Mouse (Mus musculus) neural tube, embryonic 11.5 days (tissue): ENCODE data around the gene Klc1. TPM values are rescaled to one million over a fixed set of nuclear protein-coding genes. Genes with fewer than 3 reads are reported as not detected.
"Not testable (repeated sequence)": the region's sequence is repeated elsewhere in the genome, so short reads cannot be mapped to it uniquely, and the experiment has no call there.

Experiments
- ATAC-seq: fragments of 200-750 bp; cut with Nextera tagmentation; 2 replicates; pipeline ENCODE4 v1.8.0; 2017; ENCODE audit warnings: moderate number of reproducible peaks, mild to moderate bottlenecking, moderate TSS enrichment, moderate library complexity; ENCODE audit not compliant: insufficient read depth, low FRiP score, low TSS enrichment
- DNase-seq: peaks from one replicate; pipeline ENCODE4 v3.0.0-alpha.2; 2015; ENCODE audit warnings: low spot score
- H3K27ac ChIP-seq: fragments of 300-500 bp; sonication (generic); 2 replicates; pipeline ENCODE4 v1.5.1; 2014; ENCODE audit warnings: low read depth, mild to moderate bottlenecking, low read length
- H3K27me3 ChIP-seq: fragments of 300-500 bp; sonication (generic); 2 replicates; pipeline ENCODE4 v1.6.1; 2014; ENCODE audit warnings: mild to moderate bottlenecking, low read length, mixed read lengths; ENCODE audit not compliant: control insufficient read depth, insufficient read depth
- H3K36me3 ChIP-seq: fragments of 300-500 bp; sonication (generic); 2 replicates; pipeline ENCODE4 v1.6.1; 2014; ENCODE audit warnings: mild to moderate bottlenecking, low read length, moderate library complexity, mixed read lengths; ENCODE audit not compliant: control insufficient read depth, insufficient read depth
- H3K4me1 ChIP-seq: fragments of 300-500 bp; sonication (generic); 2 replicates; pipeline ENCODE4 v1.6.1; 2014; ENCODE audit warnings: low read length, mixed read lengths; ENCODE audit not compliant: control insufficient read depth, insufficient read depth
- H3K4me2 ChIP-seq: fragments of 300-500 bp; sonication (generic); 2 replicates; pipeline ENCODE4 v1.6.1; 2014; ENCODE audit warnings: low read depth, mild to moderate bottlenecking, moderate library complexity
- H3K4me3 ChIP-seq: fragments of 300-500 bp; sonication (generic); 2 replicates; pipeline ENCODE4 v1.5.1; 2014; ENCODE audit warnings: low read depth, low read length
- H3K9ac ChIP-seq: fragments of 300-500 bp; sonication (generic); 2 replicates; pipeline ENCODE4 v1.6.1; 2014; ENCODE audit warnings: mild to moderate bottlenecking, low read length
- H3K9me3 ChIP-seq: fragments of 300-500 bp; sonication (generic); 2 replicates; pipeline ENCODE4 v1.6.1; 2016; ENCODE audit warnings: low read length; ENCODE audit not compliant: control insufficient read depth
- WGBS: fragments of 180-500 bp; shearing (Covaris S2); extraction: QIAGEN DNeasy Blood & Tissue Kit; methylation state at CpG from one replicate; pipeline ENCODE4 v1.1.7; 2014; 5-methylcytosine and 5-hydroxymethylcytosine counted together
- polyA plus RNA-seq: library from polyadenylated mRNA; unstranded; fragments of >200 nt; fragmentation: Nextera tagmentation; extraction: Ambion mirVana; gene quantifications from 2 replicates; pipeline ENCODE4 v1.2.1, GENCODE M21; 2014

The Klc1 gene
- polyA plus RNA-seq = 339 and 364 TPM in 2 replicates

- Histone ChIP-seq H3K36me3 (no peaks in the 10 kb centered on the region), H3K9me3 (no peaks in the 10 kb centered on the region)
Observed at GRCm38 (mm10) chr12:111758381-111759175, at the start of gene Klc1. Gene Klc1, plus strand, starts transcription at chr12:111758849.

GRCm38 (mm10) chr12:111710091-111710490, 48.6 kb upstream of the Klc1 start:
- Histone ChIP-seq H3K4me3 (no peak overlapping the region), H3K27ac (no peak overlapping the region), H3K9ac (no peak overlapping the region), H3K4me1 (peaks cover 11% of the 10 kb centered on the region), H3K27me3 (no peaks in the 10 kb centered on the region), H3K9me3 (no peaks in the 10 kb centered on the region), H3K4me2 (no peak overlapping the region), H3K36me3 (peaks cover 13% of the 10 kb centered on the region)
- 95% methylated on average over 10 of the region's 10 CpGs for WGBS
- DNase-seq (no peak), ATAC-seq (no peak)

More at GRCm38 (mm10) chr12:111758381-111759175, at the start of gene Klc1:
- Histone ChIP-seq H3K4me3 (peak within 1 kb of the TSS; percentile 94), H3K27me3 (no peaks in the 10 kb centered on the region), H3K4me1 (peaks cover 14% of the 10 kb centered on the region), H3K9ac (peak within 1 kb of the TSS; percentile 95), H3K27ac (peak within 1 kb of the TSS; percentile 94), H3K4me2 (peak within 1 kb of the TSS; percentile 99)
- ATAC-seq (peak; percentile 72), DNase-seq (peak; percentile 88)
- 1% methylated on average over 80 of the region's 85 CpGs for WGBS

GRCm38 (mm10) chr12:111712476-111712875, 46.2 kb upstream of the Klc1 start:
- WGBS = under 1% methylated on average over 33 of the region's 33 CpGs
- peaks cover 11% of the 10 kb centered on the region for H3K4me1 ChIP-seq
- H3K4me2 ChIP-seq = peak overlapping the region; percentile 90
- H3K9me3 ChIP-seq = no peaks in the 10 kb centered on the region
- H3K27me3 ChIP-seq = no peaks in the 10 kb centered on the region
- ATAC-seq (0 out of 2 replicates have a peak, but pooled peaks have one; percentile 15), DNase-seq (peak; percentile 35)
- peak overlapping the region; percentile 85 for H3K9ac ChIP-seq
- peak overlapping the region; percentile 77 for H3K27ac ChIP-seq
- H3K36me3 ChIP-seq = peaks cover 13% of the 10 kb centered on the region
- H3K4me3 ChIP-seq = peak overlapping the region; percentile 95

- H3K27ac ChIP-seq = peak within 1 kb of the TSS; percentile 77
- H3K4me3 ChIP-seq = peak within 1 kb of the TSS; percentile 95
- peaks cover 9% of the 10 kb centered on the region for H3K36me3 ChIP-seq
- peak; percentile 95 for DNase-seq
- H3K4me2 ChIP-seq = peak within 1 kb of the TSS; percentile 90
- H3K4me1 ChIP-seq = peaks cover 11% of the 10 kb centered on the region
- under 1% methylated on average over 77 of the region's 86 CpGs for WGBS
- H3K9ac ChIP-seq = peak within 1 kb of the TSS; percentile 85
- no peaks in the 10 kb centered on the region for H3K9me3 ChIP-seq
- no peaks in the 10 kb centered on the region for H3K27me3 ChIP-seq
- peak; percentile 86 for ATAC-seq
Observed at GRCm38 (mm10) chr12:111713004-111713651, 45.5 kb upstream of the Klc1 start, which contains the start of the genes Bag5 and Apopt1. Gene Bag5, minus strand, starts transcription at chr12:111713257. Gene Apopt1, plus strand, starts transcription at chr12:111713261.

GRCm38 (mm10) chr12:111713880-111714279, 44.8 kb upstream of the Klc1 start:
- Histone ChIP-seq H3K4me2 (peak overlapping the region; percentile 90), H3K4me1 (peaks cover 11% of the 10 kb centered on the region), H3K4me3 (peak overlapping the region; percentile 95)
- not testable (repeated sequence) for H3K36me3 ChIP-seq, H3K27me3 ChIP-seq, H3K9ac ChIP-seq, H3K27ac ChIP-seq, DNase-seq, ATAC-seq, H3K9me3 ChIP-seq
- WGBS = 85% methylated on average over 6 of the region's 6 CpGs

GRCm38 (mm10) chr12:111716505-111716904, 42.1 kb upstream of the Klc1 start:
- H3K9me3 ChIP-seq = no peaks in the 10 kb centered on the region
- H3K4me1 ChIP-seq = peaks cover 10% of the 10 kb centered on the region
- 94% methylated on average over 7 of the region's 7 CpGs for WGBS
- no peaks in the 10 kb centered on the region for H3K27me3 ChIP-seq
- no peak overlapping the region for H3K9ac ChIP-seq
- DNase-seq = no peak
- H3K4me3 ChIP-seq = no peak overlapping the region
- H3K27ac ChIP-seq = no peak overlapping the region
- no peak for ATAC-seq
- H3K36me3 ChIP-seq = no peaks in the 10 kb centered on the region; the same call in 1 of the 2 replicates
- H3K4me2 ChIP-seq = no peak overlapping the region

GRCm38 (mm10) chr12:111718656-111719055, 40.0 kb upstream of the Klc1 start:
- H3K4me1 ChIP-seq = peaks cover 4% of the 10 kb centered on the region; the same call in 1 of the 2 replicates
- no peaks in the 10 kb centered on the region; the same call in 1 of the 2 replicates for H3K36me3 ChIP-seq
- no peak overlapping the region for H3K9ac ChIP-seq
- DNase-seq (no peak), ATAC-seq (no peak)
- no peaks in the 10 kb centered on the region for H3K9me3 ChIP-seq
- 56% methylated on average over 8 of the region's 8 CpGs for WGBS
- no peak overlapping the region for H3K4me2 ChIP-seq
- H3K27me3 ChIP-seq = no peaks in the 10 kb centered on the region
- no peak overlapping the region for H3K27ac ChIP-seq
- H3K4me3 ChIP-seq = no peak overlapping the region

- Histone ChIP-seq H3K9me3 (no peaks in the 10 kb centered on the region), H3K4me1 (0 out of 2 replicates have a peak, but pooled peaks cover 3% of the 10 kb centered on the region), H3K4me3 (no peak overlapping the region), H3K9ac (no peak overlapping the region), H3K36me3 (no peaks in the 10 kb centered on the region; the same call in 1 of the 2 replicates), H3K27me3 (no peaks in the 10 kb centered on the region), H3K4me2 (no peak overlapping the region), H3K27ac (no peak overlapping the region)
- ATAC-seq = no peak
- WGBS = 86% methylated on average over 4 of the region's 4 CpGs
- no peak for DNase-seq
Observed at GRCm38 (mm10) chr12:111720222-111720621, 38.4 kb upstream of the Klc1 start.
